ENCODE assay signal across 12 mouse cellular contexts in the genomic region with DNA sequence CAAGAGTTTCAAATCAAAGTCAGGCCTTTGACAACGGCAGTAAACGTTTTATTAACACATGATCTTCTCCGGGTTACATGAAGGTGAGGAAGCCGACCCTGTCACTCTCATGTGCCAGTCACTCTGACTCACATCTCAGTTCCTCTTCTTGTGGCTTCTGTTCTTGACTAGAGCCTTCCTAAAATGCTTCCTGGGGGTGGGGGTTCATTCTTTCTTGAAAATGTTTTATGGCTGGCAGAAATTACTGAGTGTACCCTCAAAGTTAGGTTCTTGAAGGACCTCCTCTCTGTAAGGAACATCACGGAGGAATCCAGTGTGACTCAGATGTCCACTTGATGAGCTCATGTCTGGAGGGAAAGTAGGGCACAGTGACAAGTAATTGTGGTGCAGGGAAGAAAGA. TPM values are rescaled to one million over a fixed set of nuclear protein-coding genes. Genes with fewer than 3 reads are reported as not detected.
DNase-seq lines count a peak whose midpoint lies in the region; ATAC-seq lines count a peak whose summit lies in the region.
"Had no signal": no experiment of that assay in that cellular context is flagged by ENCODE, and none has a peak within 500 bp of the region (broad histone marks: within the 10 kb centered on the region; RNA-seq: fewer than 3 reads in every experiment).

No protein-coding gene starts in this region.

- ATAC-seq in granulocyte monocyte progenitor cell, adult 5-6 weeks (replicated peaks; ENCODE audit: poor library complexity, severe bottlenecking) = peak; percentile 83
- no peak for ATAC-seq in erythroblast, adult 5-6 weeks (replicated peaks; ENCODE audit: low FRiP score, poor library complexity, severe bottlenecking)
- ATAC-seq: hindbrain, embryonic 16.5 days had no signal

- peak; percentile 72 to 86 for DNase-seq in adrenal gland, adult (ENCODE audit: inconsistent age in 2 of 2, low spot score in 1 of 2)
- no peak for DNase-seq in adrenal gland, postnatal 4 days (ENCODE audit: low spot score in 2 of 2)
- peak; percentile 61 to 66 for DNase-seq in spleen, postnatal 36 days (ENCODE audit: low spot score in 2 of 2)
- no peak for DNase-seq in spleen, postnatal 14 days (ENCODE audit: low spot score in 2 of 2)
- no peak for DNase-seq in kidney, postnatal 14 days
- DNase-seq in lung, postnatal 10 days = no peak
- DNase-seq: cerebellum, postnatal 36 days; kidney, postnatal 36 days; thymus, adult 18-20 months had no signal

RNA-seq across cellular contexts. Expression of gene Mbnl2, which starts 50.2 kb away (rescaled TPM):
- total RNA-seq in adrenal gland, postnatal 4 days (2021) = 100 to 1,000 TPM; 169 to 182 TPM
- total RNA-seq in granulocyte monocyte progenitor cell, adult 5-6 weeks (2014; fragmentation: Nextera tagmentation) = 55.0 and 74.3 TPM in 2 replicates
- 66.8 and 83.5 TPM in 2 replicates for total RNA-seq in granulocyte monocyte progenitor cell, adult 5-6 weeks (2017)
- 36.8 and 45.3 TPM in 2 replicates for total RNA-seq in erythroblast, adult 5-6 weeks (2015; ENCODE audit: low replicate concordance)
- total RNA-seq in erythroblast, adult 5-6 weeks (2017; ENCODE audit: low replicate concordance) = 30.1 and 44.6 TPM in 2 replicates

Comparison
In these comparisons a context has a peak if more than half of its experiments do, and no peak if none do; other contexts are left out.
1. DNase-seq: peak in adrenal gland, adult (2 of 2) and spleen, postnatal 36 days (2 of 2); none in adrenal gland, postnatal 4 days (0 of 2), spleen, postnatal 14 days (0 of 2), kidney, postnatal 14 days (single experiment) and lung, postnatal 10 days (single experiment).